Mouse (Mus musculus) limb, embryonic 11.5 days (tissue): Measurements from ENCODE around the gene Osbp2. TPM values are rescaled to one million over a fixed set of nuclear protein-coding genes. Genes with fewer than 3 reads are reported as not detected.

ENCODE experiments used
- ATAC-seq: fragments of 200-750 bp; cut with Nextera tagmentation; 2 replicates; pipeline ENCODE4 v1.8.0; 2017; ENCODE audit warnings: low read depth; ENCODE audit not compliant: insufficient number of reproducible peaks, low FRiP score, low TSS enrichment
- DNase-seq: peaks from one replicate; pipeline ENCODE4 v3.0.0-alpha.2; 2015; ENCODE audit warnings: low spot score
- H3K27ac ChIP-seq: fragments of 300-500 bp; sonication (generic); replicated peaks from 2 replicates; pipeline ENCODE4 v1.5.1; 2014; ENCODE audit warnings: low read depth, mild to moderate bottlenecking, low read length
- H3K27me3 ChIP-seq: fragments of 300-500 bp; sonication (generic); 2 replicates; pipeline ENCODE4 v1.6.1; 2014; ENCODE audit warnings: mild to moderate bottlenecking, low read length, mixed read lengths; ENCODE audit not compliant: control insufficient read depth, insufficient read depth
- H3K36me3 ChIP-seq: fragments of 300-500 bp; sonication (generic); 2 replicates; pipeline ENCODE4 v1.6.1; 2014; ENCODE audit warnings: mild to moderate bottlenecking, low read length, moderate library complexity, mixed read lengths; ENCODE audit not compliant: control insufficient read depth, insufficient read depth
- H3K4me1 ChIP-seq: fragments of 300-500 bp; sonication (generic); 2 replicates; pipeline ENCODE4 v1.6.1; 2014; ENCODE audit warnings: low read length, mixed read lengths; ENCODE audit not compliant: control insufficient read depth, insufficient read depth
- H3K4me2 ChIP-seq: fragments of 300-500 bp; sonication (generic); 2 replicates; pipeline ENCODE4 v1.6.1; 2014; ENCODE audit warnings: low read depth, mild to moderate bottlenecking, moderate library complexity; ENCODE audit not compliant: severe bottlenecking
- H3K4me3 ChIP-seq: fragments of 300-500 bp; sonication (generic); 2 replicates; pipeline ENCODE4 v1.5.1; 2014; ENCODE audit warnings: low read depth, low read length
- H3K9ac ChIP-seq: fragments of 300-500 bp; sonication (generic); 2 replicates; pipeline ENCODE4 v1.6.1; 2014; ENCODE audit warnings: mild to moderate bottlenecking, low read length
- H3K9me3 ChIP-seq: fragments of 300-500 bp; sonication (generic); 2 replicates; pipeline ENCODE4 v1.6.1; 2016; ENCODE audit warnings: low read length; ENCODE audit not compliant: control insufficient read depth
- WGBS: fragments of 180-500 bp; shearing (Covaris S2); extraction: QIAGEN DNeasy Blood & Tissue Kit; methylation state at CpG from one replicate; pipeline ENCODE4 v1.1.7; 2014; 5-methylcytosine and 5-hydroxymethylcytosine counted together
- polyA plus RNA-seq: library from polyadenylated mRNA; unstranded; fragments of >200 nt; fragmentation: Nextera tagmentation; extraction: Ambion mirVana; gene quantifications from 2 replicates; pipeline ENCODE4 v1.2.1, GENCODE M21; 2014

Osbp2 gene
- polyA plus RNA-seq, 1 experiment from 2014 or later = 0.69 TPM

GRCm38 (mm10) chr11:3731469-3731868 lies 132.2 kb downstream of the Osbp2 start:
- no peak for DNase-seq
- 89% methylated on average over 4 of the region's 4 CpGs for WGBS
- Histone ChIP-seq H3K27ac (no peak overlapping the region), H3K9me3 (no peaks in the 10 kb centered on the region), H3K4me2 (no peak overlapping the region), H3K4me1 (no peaks in the 10 kb centered on the region), H3K27me3 (no peaks in the 10 kb centered on the region), H3K36me3 (no peaks in the 10 kb centered on the region), H3K4me3 (no peak overlapping the region), H3K9ac (no peak overlapping the region)
- no peak for ATAC-seq

GRCm38 (mm10) chr11:3727438-3728105 lies 136.1 kb downstream of the Osbp2 start:
- H3K36me3 ChIP-seq = no peaks in the 10 kb centered on the region
- H3K4me2 ChIP-seq = no peak overlapping the region
- H3K27ac ChIP-seq = no peak overlapping the region
- 77% methylated on average over 9 of the region's 9 CpGs for WGBS
- no peak overlapping the region for H3K9ac ChIP-seq
- H3K27me3 ChIP-seq = no peaks in the 10 kb centered on the region
- H3K4me3 ChIP-seq = no peak overlapping the region
- H3K4me1 ChIP-seq = no peaks in the 10 kb centered on the region
- no peaks in the 10 kb centered on the region for H3K9me3 ChIP-seq
- no peak for ATAC-seq
- no peak for DNase-seq

GRCm38 (mm10) chr11:3725331-3726054 lies 138.2 kb downstream of the Osbp2 start:
- DNase-seq (no peak), ATAC-seq (no peak)
- WGBS = 55% methylated on average over 10 of the region's 10 CpGs
- no peaks in the 10 kb centered on the region for H3K4me1 ChIP-seq
- no peak overlapping the region for H3K4me2 ChIP-seq
- H3K27me3 ChIP-seq = no peaks in the 10 kb centered on the region
- no peak overlapping the region for H3K9ac ChIP-seq
- H3K9me3 ChIP-seq = no peaks in the 10 kb centered on the region
- no peak overlapping the region for H3K4me3 ChIP-seq
- no peak overlapping the region for H3K27ac ChIP-seq
- H3K36me3 ChIP-seq = no peaks in the 10 kb centered on the region

DNA sequence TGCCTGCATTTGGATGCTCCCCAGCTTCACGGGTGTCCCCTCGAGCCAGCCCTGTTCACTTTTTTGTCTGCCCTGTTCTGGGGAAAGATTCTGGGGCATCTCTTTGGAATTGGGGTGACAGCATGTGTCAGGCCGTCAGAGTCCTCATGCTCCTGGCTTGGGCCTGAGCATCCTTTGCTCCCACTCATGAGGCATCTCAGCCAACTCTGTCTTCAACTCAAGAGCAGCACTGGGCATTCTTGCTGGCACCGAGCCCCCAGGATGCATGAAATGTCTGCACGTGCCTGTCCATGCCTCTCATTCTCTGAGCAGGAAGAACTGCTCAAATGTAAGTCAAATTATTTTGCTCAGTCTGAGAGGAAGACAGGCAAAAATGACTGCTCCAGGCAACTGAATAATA lies 139.0 kb downstream of the Osbp2 start:
- no peaks in the 10 kb centered on the region for H3K4me1 ChIP-seq
- WGBS = 71% methylated on average over 5 of the region's 5 CpGs
- H3K27ac ChIP-seq = no peak overlapping the region
- no peaks in the 10 kb centered on the region for H3K36me3 ChIP-seq
- H3K9ac ChIP-seq = no peak overlapping the region
- H3K4me3 ChIP-seq = no peak overlapping the region
- no peaks in the 10 kb centered on the region for H3K9me3 ChIP-seq
- ATAC-seq (no peak), DNase-seq (no peak)
- no peak overlapping the region for H3K4me2 ChIP-seq
- H3K27me3 ChIP-seq = no peaks in the 10 kb centered on the region

GRCm38 (mm10) chr11:3723910-3724309 lies 139.8 kb downstream of the Osbp2 start:
- 81% methylated on average over 4 of the region's 4 CpGs for WGBS
- no peak for ATAC-seq
- DNase-seq = no peak
- Histone ChIP-seq H3K4me3 (no peak overlapping the region), H3K36me3 (no peaks in the 10 kb centered on the region), H3K9ac (no peak overlapping the region), H3K27ac (no peak overlapping the region), H3K9me3 (no peaks in the 10 kb centered on the region), H3K27me3 (no peaks in the 10 kb centered on the region), H3K4me1 (no peaks in the 10 kb centered on the region), H3K4me2 (no peak overlapping the region)

DNA sequence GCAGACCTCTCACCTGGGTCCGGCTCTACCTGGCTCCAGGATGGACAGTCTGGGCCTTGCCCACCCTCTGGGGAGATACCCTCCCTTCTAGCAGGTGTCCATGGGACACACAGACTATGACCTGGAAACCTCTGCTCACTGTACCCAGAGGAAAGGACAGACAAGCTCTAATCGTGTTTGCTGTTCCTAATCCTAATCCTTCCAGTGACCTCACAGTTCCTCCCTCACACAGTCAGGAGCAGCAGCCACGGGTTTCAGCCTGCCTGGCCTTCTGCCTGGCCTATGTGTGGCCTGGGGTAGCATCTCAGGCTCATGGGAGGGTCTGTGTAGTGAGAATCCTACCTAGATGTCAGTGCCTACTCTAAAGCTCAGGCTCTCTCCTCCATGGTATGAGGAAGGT lies 140.8 kb downstream of the Osbp2 start:
- WGBS = 63% methylated on average over 3 of the region's 3 CpGs
- H3K4me3 ChIP-seq = no peak overlapping the region
- H3K27me3 ChIP-seq = no peaks in the 10 kb centered on the region
- no peaks in the 10 kb centered on the region for H3K9me3 ChIP-seq
- no peak overlapping the region for H3K27ac ChIP-seq
- ATAC-seq = no peak
- no peak overlapping the region for H3K9ac ChIP-seq
- no peaks in the 10 kb centered on the region for H3K4me1 ChIP-seq
- no peak overlapping the region for H3K4me2 ChIP-seq
- no peak for DNase-seq
- no peaks in the 10 kb centered on the region for H3K36me3 ChIP-seq

DNA sequence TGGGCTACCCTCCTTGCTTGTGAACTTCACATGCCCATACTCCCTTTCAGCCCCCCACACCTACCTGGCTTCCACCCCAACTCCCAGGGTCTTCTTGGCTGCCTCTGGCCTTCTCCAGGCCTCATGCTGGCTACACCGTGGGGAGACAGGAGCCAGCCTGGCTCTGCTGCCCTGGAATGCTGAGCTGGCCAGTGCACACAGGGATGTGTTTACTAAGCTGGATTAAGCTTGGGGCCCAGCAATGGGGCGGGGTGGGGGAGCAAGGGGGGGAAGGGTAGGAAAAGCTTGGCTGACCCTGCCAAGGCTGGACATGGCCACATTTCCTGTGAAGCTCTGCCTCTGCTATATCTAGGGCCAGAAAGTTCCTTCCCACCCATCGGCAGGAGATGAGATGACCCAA lies 141.7 kb downstream of the Osbp2 start:
- ATAC-seq = no peak
- H3K27ac ChIP-seq = no peak overlapping the region
- no peaks in the 10 kb centered on the region for H3K4me1 ChIP-seq
- H3K4me3 ChIP-seq = no peak overlapping the region
- H3K27me3 ChIP-seq = no peaks in the 10 kb centered on the region
- no peak overlapping the region for H3K9ac ChIP-seq
- H3K9me3 ChIP-seq = no peaks in the 10 kb centered on the region
- 55% methylated on average over 3 of the region's 3 CpGs for WGBS
- no peak overlapping the region for H3K4me2 ChIP-seq
- no peaks in the 10 kb centered on the region for H3K36me3 ChIP-seq
- DNase-seq = no peak

- WGBS = 91% methylated on average over 6 of the region's 6 CpGs
- no peaks in the 10 kb centered on the region; the same call in 1 of the 2 replicates for H3K9me3 ChIP-seq
- H3K27ac ChIP-seq = no peak overlapping the region
- H3K27me3 ChIP-seq = no peaks in the 10 kb centered on the region
- no peak overlapping the region for H3K4me3 ChIP-seq
- H3K9ac ChIP-seq = no peak overlapping the region
- H3K4me2 ChIP-seq = no peak overlapping the region
- DNase-seq (no peak), ATAC-seq (no peak)
- H3K4me1 ChIP-seq = no peaks in the 10 kb centered on the region
- no peaks in the 10 kb centered on the region for H3K36me3 ChIP-seq
Measured at GRCm38 (mm10) chr11:3716662-3717061, 147.0 kb downstream of the Osbp2 start.
